Mouse (Mus musculus) lung, adult 2 months (tissue): ENCODE measurements around the gene Tmem17. TPM values are rescaled to one million over a fixed set of nuclear protein-coding genes. Genes with fewer than 3 reads are reported as not detected.

Source experiments
- DNase-seq: peaks from one replicate; pipeline ENCODE4 v3.0.0; 2022
- H3K4me1 ChIP-seq: fragments of 200-500 bp; 2 replicates; pipeline ENCODE4 v1.6.1; 2011; ENCODE audit warnings: low read length; ENCODE audit not compliant: control insufficient read depth, insufficient read depth
- H3K4me3 ChIP-seq: fragments of 200-500 bp; replicated peaks from 2 replicates; pipeline ENCODE3; 2011; ENCODE audit warnings: low read depth, mild to moderate bottlenecking, control low read depth, low read length; ENCODE audit errors: extremely low read depth
- CTCF ChIP-seq: fragments of 200-500 bp; IDR thresholded peaks from 2 replicates; pipeline ENCODE4 v1.5.1; 2011; ENCODE audit warnings: mild to moderate bottlenecking, low read length, control low read depth; ENCODE audit not compliant: insufficient read depth
- POLR2A ChIP-seq: fragments of 200-500 bp; IDR thresholded peaks from 2 replicates; pipeline ENCODE4 v1.6.1; 2011; ENCODE audit warnings: low read depth, mild to moderate bottlenecking, control low read depth, low read length, borderline replicate concordance; ENCODE audit errors: extremely low read depth
- WGBS: fragments of 180-500 bp; shearing (Covaris S2); methylation state at CpG from one replicate; pipeline ENCODE4 v1.1.7; 2018; 5-methylcytosine and 5-hydroxymethylcytosine counted together
- polyA plus RNA-seq: library from polyadenylated mRNA; depleted of rRNA; stranded (reverse); fragments of >200 nt; gene quantifications from 2 replicates; pipeline ENCODE4 v1.2.3, GENCODE M21; 2012

Tmem17 gene
- polyA plus RNA-seq, 1 experiment, result 4.2 TPM

GRCm38 (mm10) chr11:22500771-22501566 is 10.9 kb upstream of the Tmem17 start:
- TF ChIP-seq CTCF, result no peak
- TF ChIP-seq POLR2A, result no peak
- DNase-seq, result no peak
- WGBS, result 65% methylated on average over 9 of the region's 9 CpGs

GRCm38 (mm10) chr11:22513075-22513474 is 1.2 kb downstream of the Tmem17 start:
- WGBS, result 52% methylated on average over 11 of the region's 11 CpGs
- H3K4me1 ChIP-seq, result no peaks in the 10 kb centered on the region
- H3K4me3 ChIP-seq, result peak overlapping the region; percentile 71
- no peak for TF ChIP-seq POLR2A
- TF ChIP-seq CTCF, result no peak
- no peak for DNase-seq

More at GRCm38 (mm10) chr11:22500771-22501566, 10.9 kb upstream of the Tmem17 start:
- Histone ChIP-seq H3K4me3 (no peak overlapping the region), H3K4me1 (no peaks in the 10 kb centered on the region)

GRCm38 (mm10) chr11:22515061-22515460 is 3.2 kb downstream of the Tmem17 start:
- 70% methylated on average over 2 of the region's 2 CpGs for WGBS
- DNase-seq, result no peak
- H3K4me3 ChIP-seq, result no peak overlapping the region
- TF ChIP-seq POLR2A (no peak), CTCF (no peak)
- H3K4me1 ChIP-seq, result no peaks in the 10 kb centered on the region

- 83% methylated on average over 6 of the region's 6 CpGs for WGBS
Observed at GRCm38 (mm10) chr11:22518445-22518844, 6.6 kb downstream of the Tmem17 start.

GRCm38 (mm10) chr11:22520251-22520650 is 8.4 kb downstream of the Tmem17 start:
- H3K4me3 ChIP-seq, result no peak overlapping the region
- no peak for TF ChIP-seq CTCF
- no peak for TF ChIP-seq POLR2A
- WGBS, result 95% methylated on average over 4 of the region's 4 CpGs
- no peak for DNase-seq
- H3K4me1 ChIP-seq, result no peaks in the 10 kb centered on the region

More at GRCm38 (mm10) chr11:22518445-22518844, 6.6 kb downstream of the Tmem17 start:
- H3K4me3 ChIP-seq, result no peak overlapping the region
- no peak for DNase-seq
- no peak for TF ChIP-seq CTCF
- no peak for TF ChIP-seq POLR2A
- H3K4me1 ChIP-seq, result no peaks in the 10 kb centered on the region

- 77% methylated on average over 1 of the region's 1 CpGs for WGBS
- TF ChIP-seq POLR2A, result no peak
- no peak for TF ChIP-seq CTCF
- Histone ChIP-seq H3K4me3 (no peak overlapping the region), H3K4me1 (no peaks in the 10 kb centered on the region)
- no peak for DNase-seq
Observed at GRCm38 (mm10) chr11:22524606-22525005, 12.7 kb downstream of the Tmem17 start.

- H3K4me3 ChIP-seq, result no peak overlapping the region
- no peak for DNase-seq
- no peaks in the 10 kb centered on the region for H3K4me1 ChIP-seq
- 69% methylated on average over 1 of the region's 1 CpGs for WGBS
- no peak for TF ChIP-seq CTCF
- TF ChIP-seq POLR2A, result no peak
Observed at GRCm38 (mm10) chr11:22540600-22540999, 28.7 kb downstream of the Tmem17 start.

GRCm38 (mm10) chr11:22560061-22560460 is 48.2 kb downstream of the Tmem17 start:
- no peaks in the 10 kb centered on the region for H3K4me1 ChIP-seq
- TF ChIP-seq POLR2A (no peak), CTCF (no peak)
- no peak overlapping the region for H3K4me3 ChIP-seq
- WGBS, result 88% methylated on average over 1 of the region's 1 CpGs
- DNase-seq, result no peak

- 33% methylated on average over 6 of the region's 6 CpGs for WGBS
- Histone ChIP-seq H3K4me1 (no peaks in the 10 kb centered on the region), H3K4me3 (no peak overlapping the region)
- DNase-seq, result peak; percentile 15
- TF ChIP-seq CTCF (no peak), POLR2A (no peak)
Observed at GRCm38 (mm10) chr11:22560503-22561328, 48.8 kb downstream of the Tmem17 start.

GRCm38 (mm10) chr11:22561329-22561592 is 49.4 kb downstream of the Tmem17 start:
- WGBS, result 92% methylated on average over 4 of the region's 4 CpGs
- Histone ChIP-seq H3K4me1 (no peaks in the 10 kb centered on the region), H3K4me3 (no peak overlapping the region)
- DNase-seq, result no peak
- TF ChIP-seq POLR2A (no peak), CTCF (no peak)
